Mouse (Mus musculus) liver, embryonic 13.5 days (tissue): ENCODE results near the gene Rnf151. TPM values are rescaled to one million over a fixed set of nuclear protein-coding genes. Genes with fewer than 3 reads are reported as not detected.
"Not testable (repeated sequence)": the region's sequence is repeated elsewhere in the genome, so short reads cannot be mapped to it uniquely, and the experiment has no call there.

Source experiments
- ATAC-seq: fragments of 200-750 bp; cut with Nextera tagmentation; 2 replicates; pipeline ENCODE4 v1.8.0; 2017; ENCODE audit warnings: low read depth, mild to moderate bottlenecking, moderate number of reproducible peaks, moderate library complexity
- DNase-seq: peaks from one replicate; pipeline ENCODE4 v3.0.0; 2022
- H3K27ac ChIP-seq: fragments of 300-500 bp; sonication (generic); 2 replicates; pipeline ENCODE4 v1.5.1; 2015; ENCODE audit warnings: moderate library complexity, mild to moderate bottlenecking, inconsistent platforms
- H3K27me3 ChIP-seq: fragments of 300-500 bp; sonication (generic); 2 replicates; pipeline ENCODE4 v1.6.1; 2015; ENCODE audit warnings: mild to moderate bottlenecking, inconsistent platforms
- H3K36me3 ChIP-seq: fragments of 300-500 bp; sonication (generic); 2 replicates; pipeline ENCODE4 v1.6.1; 2015; ENCODE audit warnings: mild to moderate bottlenecking, inconsistent platforms
- H3K4me1 ChIP-seq: fragments of 300-500 bp; sonication (generic); replicated peaks from 2 replicates; pipeline ENCODE4 v1.6.1; 2015; ENCODE audit warnings: inconsistent platforms
- H3K4me2 ChIP-seq: fragments of 300-500 bp; sonication (generic); 2 replicates; pipeline ENCODE4 v1.6.1; 2015; ENCODE audit warnings: inconsistent platforms, mild to moderate bottlenecking, moderate library complexity
- H3K4me3 ChIP-seq: fragments of 300-500 bp; sonication (generic); replicated peaks from 2 replicates; pipeline ENCODE4 v1.5.1; 2015; ENCODE audit warnings: mild to moderate bottlenecking, inconsistent platforms
- H3K9ac ChIP-seq: fragments of 300-500 bp; sonication (generic); 2 replicates; pipeline ENCODE4 v1.6.1; 2015; ENCODE audit warnings: mild to moderate bottlenecking, inconsistent platforms
- H3K9me3 ChIP-seq: fragments of 300-500 bp; sonication (generic); replicated peaks from 2 replicates; pipeline ENCODE4 v1.6.1; 2016; ENCODE audit warnings: inconsistent platforms
- WGBS: fragments of 180-500 bp; shearing (Covaris S2); methylation state at CpG from one replicate; pipeline ENCODE4 v1.1.7; 2015; ENCODE audit not compliant: insufficient replicate concordance; 5-methylcytosine and 5-hydroxymethylcytosine counted together
- polyA plus RNA-seq: library from polyadenylated mRNA; unstranded; fragments of >200 nt; fragmentation: Nextera tagmentation; extraction: Ambion mirVana; gene quantifications from 2 replicates; pipeline ENCODE4 v1.2.1, GENCODE M21; 2015

Rnf151 gene
- polyA plus RNA-seq, 1 experiment from 2014 or later: 0.10 TPM

DNA sequence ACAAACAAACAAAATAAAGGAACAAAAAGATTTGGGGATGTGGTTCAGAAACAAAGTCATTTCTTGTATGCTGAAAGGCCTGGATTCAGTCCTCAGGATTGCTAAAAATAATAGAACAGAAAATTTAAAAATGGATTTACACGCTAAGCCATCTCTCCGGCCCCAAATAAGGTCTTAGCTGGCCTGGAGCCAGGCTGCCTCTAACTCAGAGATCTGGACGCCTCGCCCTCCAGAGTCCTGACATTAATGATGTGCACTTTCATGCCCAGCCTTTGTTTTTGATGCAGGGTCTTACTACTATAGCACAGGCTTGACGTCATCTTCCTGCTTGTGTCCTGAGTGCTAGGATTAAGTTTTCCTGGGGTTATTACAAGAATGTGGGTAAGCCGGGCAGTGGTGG lies 11.2 kb upstream of the Rnf151 start:
- no peak for DNase-seq
- Histone ChIP-seq H3K9me3 (no peaks in the 10 kb centered on the region), H3K9ac (no peak overlapping the region), H3K4me1 (peaks cover 10% of the 10 kb centered on the region), H3K4me3 (no peak overlapping the region), H3K27ac (no peak overlapping the region), H3K4me2 (no peak overlapping the region), H3K36me3 (no peaks in the 10 kb centered on the region), H3K27me3 (0 out of 2 replicates have a peak, but pooled peaks cover 16% of the 10 kb centered on the region)
- ATAC-seq: no peak
- 73% methylated on average over 6 of the region's 6 CpGs for WGBS

DNA sequence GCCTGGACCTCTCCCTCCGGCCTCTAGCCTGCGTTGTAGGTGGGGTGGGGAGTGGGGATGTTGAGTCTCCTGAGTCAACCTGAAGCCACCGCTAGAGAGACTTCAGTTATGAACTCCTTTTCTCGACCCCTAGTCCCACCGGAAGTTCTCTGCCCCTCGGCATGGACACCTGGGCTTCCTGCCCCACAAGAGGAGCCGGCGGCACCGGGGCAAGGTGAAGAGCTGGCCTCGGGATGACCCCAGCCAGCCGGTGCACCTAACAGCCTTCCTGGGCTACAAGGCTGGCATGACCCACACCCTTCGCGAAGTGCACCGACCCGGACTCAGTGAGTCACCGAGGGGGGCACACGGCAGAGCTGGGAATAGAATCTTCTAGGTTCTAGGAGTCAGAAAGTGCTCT lies 10.3 kb upstream of the Rnf151 start:
- 63% methylated on average over 17 of the region's 17 CpGs for WGBS
- Histone ChIP-seq H3K4me1 (peaks cover 15% of the 10 kb centered on the region), H3K9ac (no peak overlapping the region), H3K4me2 (no peak overlapping the region), H3K4me3 (no peak overlapping the region), H3K9me3 (no peaks in the 10 kb centered on the region), H3K27me3 (0 out of 2 replicates have a peak, but pooled peaks cover 16% of the 10 kb centered on the region), H3K36me3 (no peaks in the 10 kb centered on the region), H3K27ac (no peak overlapping the region)
- DNase-seq: no peak
- no peak for ATAC-seq

DNA sequence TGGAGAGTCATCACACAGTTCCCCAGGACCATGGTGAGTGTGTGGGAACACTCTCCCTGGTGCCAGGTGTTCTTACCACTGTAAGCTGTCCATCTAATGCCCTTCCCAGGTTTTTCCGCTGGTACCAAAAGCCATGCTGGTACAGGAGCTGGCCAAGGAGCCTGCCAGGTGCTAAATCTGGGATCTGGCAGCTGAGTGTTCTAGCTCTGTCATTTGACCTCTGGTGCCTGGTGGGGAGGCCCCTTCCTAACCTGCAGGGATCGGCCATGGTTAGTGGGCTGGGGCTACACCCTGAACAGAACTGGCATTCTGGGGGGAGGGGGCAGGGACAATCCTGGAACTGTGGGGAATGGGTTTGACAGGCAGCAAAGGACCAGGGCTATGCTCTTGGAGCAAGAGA lies 9.8 kb upstream of the Rnf151 start, which contains the start of gene Rpl3l:
Gene Rpl3l (plus strand): TSS at position 203 of the 400 bp plus-strand sequence.
- H3K4me3 ChIP-seq: no peak within 1 kb of the TSS
- peaks cover 1% of the 10 kb centered on the region for H3K36me3 ChIP-seq
- H3K4me1 ChIP-seq: peaks cover 21% of the 10 kb centered on the region
- ATAC-seq: no peak
- no peak within 1 kb of the TSS for H3K4me2 ChIP-seq
- no peak within 1 kb of the TSS for H3K27ac ChIP-seq
- no peaks in the 10 kb centered on the region for H3K9me3 ChIP-seq
- DNase-seq: no peak
- 55% methylated on average over 2 of the region's 2 CpGs for WGBS
- H3K27me3 ChIP-seq: 0 out of 2 replicates have a peak, but pooled peaks cover 16% of the 10 kb centered on the region
- no peak within 1 kb of the TSS for H3K9ac ChIP-seq

DNA sequence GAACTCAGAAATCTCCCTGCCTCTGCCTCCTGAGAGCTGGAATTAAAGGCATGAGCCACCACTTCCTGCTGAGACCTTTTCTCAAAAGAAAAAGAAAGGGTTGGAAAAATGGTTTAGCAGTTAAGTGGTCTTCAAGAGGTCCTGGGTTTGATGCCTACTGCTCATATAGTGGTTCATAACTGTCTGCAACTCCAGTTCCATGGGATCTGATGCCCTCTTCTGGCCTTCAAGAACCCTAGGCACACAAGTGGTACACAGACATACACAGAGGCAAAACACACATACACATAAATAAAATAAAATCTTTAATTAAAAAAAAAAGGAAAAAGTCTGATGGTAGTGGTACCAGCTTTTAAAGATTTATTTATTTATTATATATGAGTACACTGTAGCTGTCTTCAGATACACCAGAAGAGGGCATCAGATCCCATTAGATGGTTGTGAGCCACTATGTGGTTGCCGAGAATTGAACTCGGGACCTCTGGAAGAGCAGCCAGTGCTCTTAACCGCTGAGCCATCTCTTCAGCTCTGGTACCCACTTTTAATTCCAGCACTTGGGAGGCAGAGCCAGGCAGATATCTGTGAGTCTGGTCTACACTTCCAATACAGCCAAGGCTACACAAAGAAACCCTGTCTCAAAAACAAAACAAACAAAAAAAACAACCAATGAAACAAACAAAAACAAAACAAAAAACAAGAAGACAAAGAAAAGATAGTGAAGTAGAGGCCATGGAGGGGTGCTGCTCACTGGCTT lies 8.0 kb upstream of the Rnf151 start:
- 61% methylated on average over 3 of the region's 3 CpGs for WGBS
- Histone ChIP-seq H3K4me1 (peaks cover 37% of the 10 kb centered on the region), H3K27me3 (0 out of 2 replicates have a peak, but pooled peaks cover 14% of the 10 kb centered on the region), H3K9ac (no peak overlapping the region), H3K27ac (no peak overlapping the region), H3K9me3 (no peaks in the 10 kb centered on the region), H3K4me2 (no peak overlapping the region), H3K4me3 (no peak overlapping the region), H3K36me3 (peaks cover 18% of the 10 kb centered on the region)
- DNase-seq (no peak), ATAC-seq (no peak)

DNA sequence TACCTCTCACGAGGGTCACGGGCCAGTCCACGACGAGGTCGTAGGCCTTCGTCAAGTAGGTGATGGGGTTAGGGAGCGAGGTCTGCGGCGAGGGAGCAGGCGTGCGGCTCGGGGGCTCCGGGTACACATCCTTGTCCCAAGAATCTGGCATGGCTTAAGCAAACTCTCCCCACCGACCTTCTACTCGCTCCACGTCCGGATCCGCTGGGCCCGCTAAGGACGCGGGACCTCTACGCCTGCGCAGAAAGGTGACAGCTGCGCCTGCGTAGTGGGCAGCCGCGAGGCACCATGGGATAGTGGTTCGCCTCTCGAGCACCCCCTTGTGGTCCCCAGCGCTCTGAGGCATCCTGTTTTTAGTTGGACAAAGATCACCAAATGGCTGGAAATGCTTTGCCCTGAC lies 6.3 kb upstream of the Rnf151 start, which contains the start of gene Ndufb10:
Gene Ndufb10 (minus strand): TSS at position 295 of the 400 bp plus-strand sequence.
- peak; percentile 74 for ATAC-seq
- 0 out of 2 replicates have a peak, but pooled peaks cover 13% of the 10 kb centered on the region for H3K27me3 ChIP-seq

GRCm38 (mm10) chr17:24723881-24724180 lies 6.0 kb upstream of the Rnf151 start:
- peak overlapping the region; percentile 89 for H3K27ac ChIP-seq
- WGBS: under 1% methylated on average over 15 of the region's 15 CpGs
- ATAC-seq (peak; percentile 61), DNase-seq (no peak)
- H3K4me1 ChIP-seq: peaks cover 43% of the 10 kb centered on the region
- peak overlapping the region; percentile 87 for H3K4me2 ChIP-seq
- no peaks in the 10 kb centered on the region for H3K9me3 ChIP-seq
- peak overlapping the region; percentile 82 for H3K4me3 ChIP-seq
- peak overlapping the region; percentile 91 for H3K9ac ChIP-seq
- 0 out of 2 replicates have a peak, but pooled peaks cover 13% of the 10 kb centered on the region for H3K27me3 ChIP-seq
- H3K36me3 ChIP-seq: peaks cover 21% of the 10 kb centered on the region

More for the DNA sequence above, 6.3 kb upstream of the Rnf151 start, which contains the start of gene Ndufb10:
- peak; percentile 92 for DNase-seq
- H3K9me3 ChIP-seq: no peaks in the 10 kb centered on the region
- peak within 1 kb of the TSS; percentile 82 for H3K4me3 ChIP-seq
- H3K27ac ChIP-seq: peak within 1 kb of the TSS; percentile 89
- peak within 1 kb of the TSS; percentile 91 for H3K9ac ChIP-seq
- WGBS: under 1% methylated on average over 30 of the region's 30 CpGs
- H3K4me1 ChIP-seq: peaks cover 40% of the 10 kb centered on the region
- H3K4me2 ChIP-seq: peak within 1 kb of the TSS; percentile 87
- peaks cover 21% of the 10 kb centered on the region for H3K36me3 ChIP-seq

GRCm38 (mm10) chr17:24723122-24723880 lies 5.4 kb upstream of the Rnf151 start:
- Histone ChIP-seq H3K9me3 (no peaks in the 10 kb centered on the region), H3K27me3 (0 out of 2 replicates have a peak, but pooled peaks cover 9% of the 10 kb centered on the region), H3K4me3 (peak overlapping the region; percentile 82), H3K27ac (peak overlapping the region; percentile 89), H3K36me3 (peaks cover 24% of the 10 kb centered on the region), H3K9ac (peak overlapping the region; percentile 91), H3K4me2 (peak overlapping the region; percentile 87), H3K4me1 (peaks cover 48% of the 10 kb centered on the region)
- no peak for ATAC-seq
- no peak for DNase-seq
- under 1% methylated on average over 12 of the region's 12 CpGs for WGBS

DNA sequence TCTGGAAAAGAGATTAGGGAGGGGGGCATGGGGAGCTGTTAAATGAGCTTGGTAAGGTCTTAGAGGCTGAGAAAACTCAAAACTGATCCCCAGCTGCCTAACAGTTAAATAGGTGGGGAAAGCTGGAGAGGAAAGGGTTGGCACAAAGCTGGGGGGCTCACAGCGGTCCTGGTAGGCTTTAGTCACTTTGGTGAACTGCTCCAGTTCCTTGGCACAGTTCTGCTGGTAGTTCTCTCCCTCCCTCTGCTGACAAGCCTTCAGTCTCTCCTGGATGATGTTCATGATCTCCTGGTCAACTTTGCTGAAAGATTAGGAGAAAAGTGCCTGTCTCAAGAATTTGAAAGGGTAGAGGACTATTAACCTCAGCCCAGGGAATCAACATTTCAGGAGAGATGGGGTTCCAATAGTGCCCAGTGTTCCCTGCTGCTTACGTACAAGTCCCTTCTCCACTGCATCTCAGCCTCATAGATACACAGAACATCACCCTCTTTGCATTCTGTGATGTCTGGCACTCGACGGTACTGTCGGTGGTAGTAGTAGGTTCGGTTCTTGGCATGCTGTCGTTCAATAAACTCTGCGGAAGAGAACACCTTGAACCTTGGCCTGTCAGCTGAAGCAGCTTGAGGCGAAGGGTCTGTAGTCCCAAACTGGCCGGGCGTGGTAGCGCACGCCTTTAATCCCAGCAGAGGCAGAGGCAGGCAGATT lies 4.5 kb upstream of the Rnf151 start:
- 14% methylated on average over 13 of the region's 13 CpGs for WGBS
- H3K4me1 ChIP-seq: peaks cover 58% of the 10 kb centered on the region
- no peak for ATAC-seq

DNA sequence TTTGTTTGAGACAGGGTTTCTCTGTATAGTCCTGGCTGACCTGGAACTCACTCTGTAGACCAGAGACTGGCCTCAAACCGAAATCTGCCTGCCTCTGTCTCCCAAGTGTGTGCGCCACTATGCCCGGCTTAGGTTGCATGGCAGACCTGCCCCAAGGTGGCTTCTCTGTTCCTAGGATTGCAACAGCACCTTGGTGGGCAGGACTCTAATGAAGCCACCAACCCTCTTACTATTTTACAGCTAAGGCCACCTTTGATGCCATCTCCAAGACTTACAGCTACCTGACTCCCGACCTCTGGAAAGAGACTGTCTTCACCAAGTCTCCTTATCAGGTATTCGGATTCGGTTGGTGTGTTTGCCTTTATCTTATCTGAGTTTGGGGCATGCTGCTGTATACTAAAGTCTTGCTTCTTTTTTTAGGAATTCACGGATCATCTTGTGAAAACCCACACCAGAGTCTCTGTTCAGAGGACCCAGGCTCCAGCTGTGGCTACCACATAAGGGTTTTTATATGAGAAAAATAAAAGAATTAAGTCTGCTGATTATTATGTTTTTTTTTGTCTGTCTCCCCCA lies 3.6 kb upstream of the Rnf151 start:
- DNase-seq: peak; percentile 21
- H3K27ac ChIP-seq: peak overlapping the region; percentile 89
- peaks cover 58% of the 10 kb centered on the region for H3K4me1 ChIP-seq
- peak overlapping the region; percentile 91 for H3K9ac ChIP-seq
- WGBS: 11% methylated on average over 7 of the region's 7 CpGs
- peaks cover 43% of the 10 kb centered on the region for H3K36me3 ChIP-seq
- H3K4me2 ChIP-seq: peak overlapping the region; percentile 87
- ATAC-seq, H3K27me3 ChIP-seq, H3K9me3 ChIP-seq: not testable (repeated sequence)
- peak overlapping the region; percentile 82 for H3K4me3 ChIP-seq

More for the DNA sequence above, 4.5 kb upstream of the Rnf151 start:
- Histone ChIP-seq H3K4me2 (peak overlapping the region; percentile 87), H3K36me3 (peaks cover 34% of the 10 kb centered on the region), H3K27ac (peak overlapping the region; percentile 89), H3K9me3 (no peaks in the 10 kb centered on the region), H3K9ac (peak overlapping the region; percentile 91), H3K27me3 (no peaks in the 10 kb centered on the region), H3K4me3 (peak overlapping the region; percentile 82)
- peak; percentile 30 for DNase-seq

DNA sequence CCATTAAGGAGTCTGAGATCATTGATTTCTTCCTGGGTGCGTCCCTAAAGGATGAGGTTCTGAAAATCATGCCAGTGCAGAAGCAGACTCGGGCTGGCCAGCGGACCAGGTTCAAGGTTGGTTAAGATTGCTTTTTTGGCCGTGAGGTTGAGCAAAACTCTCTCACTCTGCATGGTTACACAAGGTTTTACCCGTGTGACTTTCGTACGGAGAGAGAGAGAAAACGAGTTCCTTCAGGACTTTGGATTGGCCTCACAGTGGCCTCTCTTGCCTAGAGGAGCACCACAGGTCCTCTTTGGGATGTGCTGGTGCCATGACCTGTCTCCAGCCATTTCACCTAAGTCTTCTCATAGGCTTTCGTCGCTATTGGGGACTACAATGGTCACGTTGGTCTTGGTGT lies 2.8 kb upstream of the Rnf151 start:
- H3K27me3 ChIP-seq, H3K9me3 ChIP-seq, ATAC-seq, DNase-seq: not testable (repeated sequence)
- H3K27ac ChIP-seq: peak overlapping the region; percentile 84
- peaks cover 51% of the 10 kb centered on the region for H3K36me3 ChIP-seq
- peaks cover 52% of the 10 kb centered on the region for H3K4me1 ChIP-seq
- peak overlapping the region; percentile 91 for H3K9ac ChIP-seq
- WGBS: 0% methylated on average over 11 of the region's 11 CpGs
- H3K4me3 ChIP-seq: peak overlapping the region; percentile 82
- H3K4me2 ChIP-seq: peak overlapping the region; percentile 87
